Mouse (Mus musculus): ENCODE measurements around the gene Tbx10.

DNA sequence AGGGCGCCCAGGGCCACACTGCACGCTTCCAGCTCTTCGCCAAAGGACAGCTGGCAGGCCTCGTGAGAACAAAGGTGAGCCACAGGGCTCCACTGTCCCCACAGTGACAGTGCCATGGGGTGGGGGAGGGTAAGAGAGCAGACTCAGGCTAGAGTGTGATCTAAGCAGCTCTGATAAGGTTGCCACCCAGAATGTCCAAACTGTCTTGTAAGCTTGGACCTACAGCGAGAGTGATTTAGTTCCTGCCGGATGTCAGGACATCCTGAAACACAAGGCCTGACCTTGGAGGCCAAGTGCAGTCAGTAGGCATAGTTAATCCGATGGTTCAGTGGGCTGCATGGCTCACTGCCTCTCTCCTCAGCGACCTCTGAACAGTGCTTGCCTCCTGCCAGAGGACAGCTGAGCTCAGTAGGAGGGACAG, 7.3 kb upstream of the Tbx10 start:
- TF ChIP-seq EP300 (IDR thresholded peaks at IDR 0.05; ENCODE audit: low read depth) = no peak
- no peak for TF ChIP-seq CTCF (IDR thresholded peaks at IDR 0.05; ENCODE audit: low read depth)
